Mouse (Mus musculus): Measurements from ENCODE around the gene Olfr279. TPM values are rescaled to one million over a fixed set of nuclear protein-coding genes. Genes with fewer than 3 reads are reported as not detected.

Olfr279 gene
- 0.12 and 0.13 TPM in 2 replicates for polyA plus RNA-seq (2012; rRNA removed)

DNA sequence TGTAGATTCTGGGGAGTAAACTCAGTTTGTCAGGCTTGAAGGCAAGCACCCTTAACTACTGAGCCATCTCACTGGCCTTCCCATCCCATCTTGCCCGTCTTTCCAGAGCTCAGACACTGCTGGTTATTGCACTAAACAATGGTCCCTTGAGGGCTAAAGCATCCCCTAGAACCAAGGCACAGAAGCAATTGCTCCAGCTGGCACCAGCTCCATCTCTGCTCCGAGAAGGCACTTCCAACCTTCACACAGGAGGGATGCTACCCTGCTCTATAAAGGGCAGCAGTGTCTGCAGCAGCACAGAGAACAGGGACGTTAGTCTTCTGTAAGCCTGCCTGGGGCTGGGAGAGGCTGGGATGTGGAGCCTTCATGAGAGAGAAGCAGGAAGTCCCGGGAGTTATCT lies at the start of gene Olfr279:
Olfr279 (plus strand) TSS at position 301 of the 400 bp plus-strand sequence.
- WGBS = 45% methylated on average over 4 of the region's 4 CpGs
- Histone ChIP-seq H3K4me1 (ENCODE audit: control insufficient read depth, insufficient read depth, low read length) (peaks cover 3% of the 10 kb centered on the region), H3K4me3 (replicated peaks; ENCODE audit: extremely low read depth, low read depth, low read length) (no peak within 1 kb of the TSS)
- no peak for TF ChIP-seq POLR2A (IDR thresholded peaks at IDR 0.05; ENCODE audit: borderline replicate concordance, extremely low read depth, low read depth, low read length)
- TF ChIP-seq CTCF (IDR thresholded peaks at IDR 0.05; ENCODE audit: insufficient read depth, low read length) = no peak
- DNase-seq = no peak

DNA sequence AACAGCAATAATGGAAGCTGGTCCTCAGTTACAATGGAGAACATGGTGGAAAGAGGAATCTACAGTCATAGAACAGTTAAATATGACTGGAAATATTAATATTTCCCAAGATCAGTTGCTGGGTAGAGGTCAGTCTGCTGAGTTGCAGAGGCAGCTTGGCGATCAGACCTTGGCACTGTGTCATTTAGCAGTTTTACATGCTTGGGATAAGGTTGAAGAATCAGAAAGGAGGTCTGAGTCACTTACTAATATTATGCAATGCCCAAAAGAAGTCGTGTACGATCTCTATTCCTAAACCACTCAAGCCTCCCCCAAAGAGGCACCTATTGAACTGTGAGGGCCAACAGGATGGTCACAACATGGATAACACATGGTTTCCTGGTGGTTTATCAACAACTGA lies 47.6 kb upstream of the Olfr279 start:
- no peak for DNase-seq
- Histone ChIP-seq H3K4me3 (replicated peaks; ENCODE audit: extremely low read depth, low read depth, low read length) (no peak overlapping the region), H3K4me1 (ENCODE audit: control insufficient read depth, insufficient read depth, low read length) (no peaks in the 10 kb centered on the region)
- TF ChIP-seq POLR2A (IDR thresholded peaks at IDR 0.05; ENCODE audit: borderline replicate concordance, extremely low read depth, low read depth, low read length) = no peak
- no peak for TF ChIP-seq CTCF (IDR thresholded peaks at IDR 0.05; ENCODE audit: insufficient read depth, low read length)
- 77% methylated on average over 3 of the region's 3 CpGs for WGBS

- no peaks in the 10 kb centered on the region; the same call in 1 of the 2 replicates for H3K4me1 ChIP-seq (ENCODE audit: control insufficient read depth, insufficient read depth, low read length)
- TF ChIP-seq POLR2A (IDR thresholded peaks at IDR 0.05; ENCODE audit: borderline replicate concordance, extremely low read depth, low read depth, low read length) = no peak
- TF ChIP-seq CTCF (IDR thresholded peaks at IDR 0.05; ENCODE audit: insufficient read depth, low read length) = no peak
- DNase-seq = no peak
- no peak overlapping the region for H3K4me3 ChIP-seq (replicated peaks; ENCODE audit: extremely low read depth, low read depth, low read length)
- WGBS = 56% methylated on average over 4 of the region's 4 CpGs
These were observed 43.7 kb upstream of the Olfr279 start for GRCm38 (mm10) chr15:98448521-98448920.

- no peak for DNase-seq
- no peak for TF ChIP-seq CTCF (IDR thresholded peaks at IDR 0.05; ENCODE audit: insufficient read depth, low read length)
- no peak for TF ChIP-seq POLR2A (IDR thresholded peaks at IDR 0.05; ENCODE audit: borderline replicate concordance, extremely low read depth, low read depth, low read length)
- no peaks in the 10 kb centered on the region; the same call in 1 of the 2 replicates for H3K4me1 ChIP-seq (ENCODE audit: control insufficient read depth, insufficient read depth, low read length)
- WGBS = 92% methylated on average over 7 of the region's 7 CpGs
- H3K4me3 ChIP-seq (replicated peaks; ENCODE audit: extremely low read depth, low read depth, low read length) = no peak within 1 kb of the TSS
These were observed 39.9 kb upstream of the Olfr279 start, which contains the start of gene Olfr281 for GRCm38 (mm10) chr15:98452288-98452687. Gene Olfr281, plus strand, starts transcription at chr15:98452588.

DNA sequence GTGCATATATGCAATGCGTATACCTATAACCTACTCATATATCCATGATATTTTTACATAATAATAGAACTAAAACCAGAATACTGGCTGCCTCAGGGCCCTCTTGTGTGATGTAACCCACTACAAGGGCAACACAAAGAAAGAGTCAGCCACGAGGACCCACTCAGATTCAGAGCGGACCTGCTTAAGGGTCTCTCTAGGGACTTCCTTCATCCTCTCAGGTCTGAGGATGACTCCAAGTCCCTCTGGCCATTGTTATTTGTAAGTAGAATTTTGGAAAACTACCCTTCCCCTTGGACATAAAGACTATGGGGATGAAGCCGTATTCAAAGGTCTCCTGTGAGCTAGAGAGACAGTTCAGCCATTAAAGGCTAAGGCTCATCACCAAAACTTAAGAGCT lies 22.6 kb upstream of the Olfr279 start, which contains the start of gene OR5BS1P:
OR5BS1P (plus strand) TSS at position 301 of the 400 bp plus-strand sequence.
- H3K4me1 ChIP-seq (ENCODE audit: control insufficient read depth, insufficient read depth, low read length) = no peaks in the 10 kb centered on the region
- H3K4me3 ChIP-seq (replicated peaks; ENCODE audit: extremely low read depth, low read depth, low read length) = no peak within 1 kb of the TSS
- WGBS = 95% methylated on average over 4 of the region's 4 CpGs
- no peak for DNase-seq
- TF ChIP-seq POLR2A (IDR thresholded peaks at IDR 0.05; ENCODE audit: borderline replicate concordance, extremely low read depth, low read depth, low read length) (no peak), CTCF (IDR thresholded peaks at IDR 0.05; ENCODE audit: insufficient read depth, low read length) (no peak)

GRCm38 (mm10) chr15:98471539-98471938 lies 20.7 kb upstream of the Olfr279 start:
- Histone ChIP-seq H3K4me3 (replicated peaks; ENCODE audit: extremely low read depth, low read depth, low read length) (no peak overlapping the region), H3K4me1 (ENCODE audit: control insufficient read depth, insufficient read depth, low read length) (no peaks in the 10 kb centered on the region)
- 92% methylated on average over 13 of the region's 13 CpGs for WGBS
- no peak for TF ChIP-seq POLR2A (IDR thresholded peaks at IDR 0.05; ENCODE audit: borderline replicate concordance, extremely low read depth, low read depth, low read length)
- TF ChIP-seq CTCF (IDR thresholded peaks at IDR 0.05; ENCODE audit: insufficient read depth, low read length) = no peak
- no peak for DNase-seq

DNA sequence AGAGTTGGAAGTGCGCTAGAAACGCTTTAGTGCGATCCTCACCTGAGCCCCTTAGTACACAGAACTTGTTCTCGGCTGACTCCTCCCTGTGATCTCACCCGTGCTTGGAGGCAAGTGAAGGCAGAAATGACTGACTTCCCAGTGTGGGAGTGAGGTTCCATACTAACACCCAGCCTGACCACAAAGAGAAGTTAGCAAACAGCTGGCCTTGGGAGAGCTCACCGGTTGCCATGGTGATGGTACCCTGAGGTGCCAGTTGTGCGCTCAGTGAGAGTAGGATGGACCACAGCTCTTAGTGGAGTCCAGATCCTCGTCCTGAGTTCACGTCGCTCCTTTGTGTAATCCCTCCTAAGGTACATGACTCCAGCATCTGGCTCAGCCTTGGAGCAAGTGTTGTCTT lies 17.2 kb upstream of the Olfr279 start:
- TF ChIP-seq POLR2A (IDR thresholded peaks at IDR 0.05; ENCODE audit: borderline replicate concordance, extremely low read depth, low read depth, low read length) = no peak
- no peak for TF ChIP-seq CTCF (IDR thresholded peaks at IDR 0.05; ENCODE audit: insufficient read depth, low read length)
- Histone ChIP-seq H3K4me1 (ENCODE audit: control insufficient read depth, insufficient read depth, low read length) (no peaks in the 10 kb centered on the region), H3K4me3 (replicated peaks; ENCODE audit: extremely low read depth, low read depth, low read length) (no peak overlapping the region)
- no peak for DNase-seq
- 75% methylated on average over 10 of the region's 10 CpGs for WGBS

DNA sequence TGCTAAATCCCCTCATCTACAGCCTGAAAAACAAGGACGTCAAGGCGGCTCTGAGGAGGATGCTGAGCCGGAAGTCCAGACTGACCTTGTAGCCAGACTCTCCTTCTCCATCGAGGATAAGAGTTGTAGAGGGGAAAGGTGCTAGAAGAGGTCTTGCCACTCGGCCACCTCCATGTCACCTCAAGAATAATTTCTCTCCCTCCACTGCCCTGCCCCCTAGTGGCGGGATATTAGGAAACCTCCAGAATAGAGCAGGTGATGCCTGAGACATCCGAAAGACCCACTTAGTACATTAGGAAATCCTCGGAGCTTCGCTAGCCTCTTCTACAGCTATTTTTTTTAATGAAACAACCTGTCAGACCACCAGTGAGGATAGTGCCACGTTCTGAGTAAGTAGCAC lies 16.8 kb upstream of the Olfr279 start:
- WGBS = 44% methylated on average over 10 of the region's 10 CpGs
- H3K4me3 ChIP-seq (replicated peaks; ENCODE audit: extremely low read depth, low read depth, low read length) = no peak overlapping the region
- TF ChIP-seq CTCF (IDR thresholded peaks at IDR 0.05; ENCODE audit: insufficient read depth, low read length) (peak; percentile 61), POLR2A (IDR thresholded peaks at IDR 0.05; ENCODE audit: borderline replicate concordance, extremely low read depth, low read depth, low read length) (no peak)
- peak; percentile 49 for DNase-seq
- H3K4me1 ChIP-seq (ENCODE audit: control insufficient read depth, insufficient read depth, low read length) = no peaks in the 10 kb centered on the region

- H3K4me1 ChIP-seq (ENCODE audit: control insufficient read depth, insufficient read depth, low read length) = no peaks in the 10 kb centered on the region
- no peak for DNase-seq
- TF ChIP-seq POLR2A (IDR thresholded peaks at IDR 0.05; ENCODE audit: borderline replicate concordance, extremely low read depth, low read depth, low read length) (no peak), CTCF (IDR thresholded peaks at IDR 0.05; ENCODE audit: insufficient read depth, low read length) (no peak)
- WGBS = 72% methylated on average over 5 of the region's 5 CpGs
- no peak overlapping the region for H3K4me3 ChIP-seq (replicated peaks; ENCODE audit: extremely low read depth, low read depth, low read length)
These were observed 15.9 kb upstream of the Olfr279 start for GRCm38 (mm10) chr15:98476281-98476680.

- 79% methylated on average over 7 of the region's 7 CpGs for WGBS
- H3K4me3 ChIP-seq (replicated peaks; ENCODE audit: extremely low read depth, low read depth, low read length) = no peak overlapping the region
- peaks cover 11% of the 10 kb centered on the region for H3K4me1 ChIP-seq (ENCODE audit: control insufficient read depth, insufficient read depth, low read length)
- DNase-seq = no peak
- TF ChIP-seq POLR2A (IDR thresholded peaks at IDR 0.05; ENCODE audit: borderline replicate concordance, extremely low read depth, low read depth, low read length) = no peak
- no peak for TF ChIP-seq CTCF (IDR thresholded peaks at IDR 0.05; ENCODE audit: insufficient read depth, low read length)
These were observed 12.6 kb upstream of the Olfr279 start for GRCm38 (mm10) chr15:98479568-98480102.
